Mouse (Mus musculus): Measurements from ENCODE around the gene Gm13090. TPM values are rescaled to one million over a fixed set of nuclear protein-coding genes. Genes with fewer than 3 reads are reported as not detected.

Gene Gm13090
- polyA plus RNA-seq, 1 experiment, result not detected

DNA sequence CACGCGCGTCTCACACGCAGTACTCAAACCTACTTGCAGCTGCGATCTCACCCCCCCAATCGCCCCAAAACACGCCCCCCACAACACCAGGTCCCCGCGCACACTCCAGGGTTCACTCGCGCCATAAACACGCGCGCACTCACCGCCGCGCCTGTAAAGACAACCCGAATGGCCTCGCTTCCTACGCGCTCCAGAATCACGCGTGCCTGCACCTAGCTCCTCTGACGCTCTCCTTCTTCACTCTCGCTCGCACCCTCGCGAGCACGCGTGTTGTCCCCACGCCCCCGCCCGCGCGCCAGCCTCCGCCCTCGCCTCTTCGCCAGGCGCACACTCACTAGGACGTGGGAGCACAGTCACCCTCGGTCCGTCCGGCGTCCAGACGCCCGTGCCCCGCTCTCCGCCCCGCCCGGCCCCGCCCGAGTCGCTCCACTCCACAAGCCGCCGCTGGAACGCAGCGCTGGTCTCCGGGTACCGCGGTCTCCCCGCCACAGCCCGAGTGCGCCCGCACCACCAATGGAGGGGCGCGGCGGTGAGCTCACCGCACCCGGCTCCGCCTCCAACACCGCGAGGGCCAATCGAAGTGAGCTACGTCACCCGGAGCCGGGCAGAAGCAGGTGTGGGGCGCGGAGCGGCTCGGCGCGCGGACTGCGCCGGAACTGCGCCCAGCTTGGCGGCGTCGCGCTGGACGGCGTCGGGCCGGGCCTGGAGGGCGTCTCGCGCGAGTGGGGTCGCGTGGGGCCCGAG is 18.8 kb downstream of the Gm13090 start:
- Histone ChIP-seq H3K4me3 (ENCODE audit: insufficient read depth, low read length) (peak overlapping the region; percentile 35), H3K27ac (ENCODE audit: insufficient read depth, low read length) (no peak overlapping the region), H3K4me1 (ENCODE audit: control insufficient read depth, insufficient read depth, low read length) (0 out of 2 replicates have a peak, but pooled peaks cover 3% of the 10 kb centered on the region)
- TF ChIP-seq CTCF (IDR thresholded peaks at IDR 0.05; ENCODE audit: borderline replicate concordance, insufficient read depth, low read length) (no peak), POLR2A (IDR thresholded peaks at IDR 0.05; ENCODE audit: low read depth, low read length) (no peak)

DNA sequence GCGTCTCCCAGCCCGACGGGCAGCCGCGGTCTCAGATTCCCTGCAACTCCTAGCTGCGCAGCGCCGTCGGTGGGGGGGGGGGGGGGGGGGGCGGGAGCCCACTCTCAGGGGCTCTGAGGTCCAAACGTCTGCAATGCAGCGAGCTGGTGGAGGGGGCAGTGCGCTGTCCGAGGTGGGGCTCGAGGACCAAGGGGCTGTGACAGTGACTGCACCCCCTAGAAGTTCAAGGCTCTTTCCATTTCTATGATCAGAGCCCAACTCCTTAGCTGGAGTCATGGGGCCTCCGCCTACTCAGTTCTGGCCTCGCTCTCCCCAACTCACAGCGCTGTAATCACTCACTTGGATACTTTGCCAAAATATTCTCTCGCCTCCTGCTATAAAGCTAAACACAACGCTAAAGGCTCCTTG is 19.5 kb downstream of the Gm13090 start:
- no peak overlapping the region for H3K4me3 ChIP-seq (ENCODE audit: insufficient read depth, low read length)
- TF ChIP-seq CTCF (IDR thresholded peaks at IDR 0.05; ENCODE audit: borderline replicate concordance, insufficient read depth, low read length) (no peak), POLR2A (IDR thresholded peaks at IDR 0.05; ENCODE audit: low read depth, low read length) (no peak)
- no peak overlapping the region for H3K27ac ChIP-seq (ENCODE audit: insufficient read depth, low read length)
- 0 out of 2 replicates have a peak, but pooled peaks cover 3% of the 10 kb centered on the region for H3K4me1 ChIP-seq (ENCODE audit: control insufficient read depth, insufficient read depth, low read length)

DNA sequence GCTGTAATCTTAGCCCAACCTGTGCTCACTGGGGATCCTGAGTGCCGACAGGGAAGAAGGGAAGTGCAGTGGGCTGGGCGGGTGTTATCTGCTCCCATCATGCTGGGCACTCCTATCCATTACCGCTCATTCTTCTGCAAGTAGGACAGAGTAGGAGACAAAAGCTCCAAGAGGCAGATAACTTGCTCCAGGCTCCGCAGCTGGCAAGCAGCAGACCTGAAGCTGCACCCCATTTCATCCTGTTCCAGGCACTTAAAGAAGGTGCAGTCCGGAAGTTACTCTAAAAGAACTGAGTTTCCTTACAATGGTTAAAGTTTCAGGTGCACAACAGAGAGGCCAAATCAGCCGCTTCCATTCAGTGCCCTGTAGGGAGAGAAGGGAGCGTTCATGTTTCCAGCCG is 21.9 kb downstream of the Gm13090 start:
- H3K4me1 ChIP-seq (ENCODE audit: control insufficient read depth, insufficient read depth, low read length), result 0 out of 2 replicates have a peak, but pooled peaks cover 3% of the 10 kb centered on the region
- TF ChIP-seq POLR2A (IDR thresholded peaks at IDR 0.05; ENCODE audit: low read depth, low read length), result no peak
- TF ChIP-seq CTCF (IDR thresholded peaks at IDR 0.05; ENCODE audit: borderline replicate concordance, insufficient read depth, low read length), result no peak
- no peak overlapping the region for H3K27ac ChIP-seq (ENCODE audit: insufficient read depth, low read length)
- H3K4me3 ChIP-seq (ENCODE audit: insufficient read depth, low read length), result no peak overlapping the region

DNA sequence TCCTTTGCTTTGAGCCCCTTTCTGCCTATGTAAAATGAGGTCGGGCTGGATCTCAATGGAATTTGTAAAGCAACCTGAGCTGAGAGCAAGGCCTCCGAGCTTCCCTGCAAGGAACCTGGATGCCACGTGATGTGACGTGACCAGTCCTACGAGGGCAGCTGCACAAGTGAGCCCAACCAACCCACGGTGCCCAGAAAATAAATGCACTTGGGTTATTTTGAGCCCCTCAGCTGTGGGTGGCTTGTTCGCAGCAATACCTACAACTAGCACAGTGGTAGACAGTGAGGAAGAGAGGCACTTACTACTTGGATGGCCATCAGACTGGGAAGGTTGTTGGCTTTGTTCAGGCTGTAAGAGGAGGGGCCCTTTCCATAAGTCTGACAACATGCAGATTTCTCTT is 25.2 kb downstream of the Gm13090 start:
- TF ChIP-seq CTCF (IDR thresholded peaks at IDR 0.05; ENCODE audit: borderline replicate concordance, insufficient read depth, low read length), result no peak
- no peak for TF ChIP-seq POLR2A (IDR thresholded peaks at IDR 0.05; ENCODE audit: low read depth, low read length)
- no peak overlapping the region for H3K27ac ChIP-seq (ENCODE audit: insufficient read depth, low read length)
- no peaks in the 10 kb centered on the region for H3K4me1 ChIP-seq (ENCODE audit: control insufficient read depth, insufficient read depth, low read length)
- no peak overlapping the region for H3K4me3 ChIP-seq (ENCODE audit: insufficient read depth, low read length)

DNA sequence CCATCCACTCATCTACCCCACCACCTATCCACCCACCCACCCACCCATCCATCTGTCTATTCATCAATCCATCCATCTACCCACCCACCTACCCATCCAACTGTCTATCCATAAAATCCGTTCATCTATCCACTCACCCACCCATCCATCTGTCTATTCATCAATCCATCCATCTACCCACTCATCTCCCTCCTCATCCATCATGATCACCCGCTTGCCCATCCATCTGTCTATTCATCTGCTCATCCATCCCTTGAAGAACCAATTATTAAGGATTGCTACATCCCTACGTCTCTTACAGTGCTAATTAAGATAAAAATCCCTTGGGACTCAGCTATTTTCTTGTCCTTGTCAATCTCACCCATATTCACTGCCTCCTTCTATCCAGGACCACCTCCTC is 29.5 kb downstream of the Gm13090 start:
- Histone ChIP-seq H3K27ac (ENCODE audit: insufficient read depth, low read length) (no peak overlapping the region), H3K4me3 (ENCODE audit: insufficient read depth, low read length) (no peak overlapping the region), H3K4me1 (ENCODE audit: control insufficient read depth, insufficient read depth, low read length) (no peaks in the 10 kb centered on the region)
- TF ChIP-seq POLR2A (IDR thresholded peaks at IDR 0.05; ENCODE audit: low read depth, low read length), result no peak
- TF ChIP-seq CTCF (IDR thresholded peaks at IDR 0.05; ENCODE audit: borderline replicate concordance, insufficient read depth, low read length), result no peak

DNA sequence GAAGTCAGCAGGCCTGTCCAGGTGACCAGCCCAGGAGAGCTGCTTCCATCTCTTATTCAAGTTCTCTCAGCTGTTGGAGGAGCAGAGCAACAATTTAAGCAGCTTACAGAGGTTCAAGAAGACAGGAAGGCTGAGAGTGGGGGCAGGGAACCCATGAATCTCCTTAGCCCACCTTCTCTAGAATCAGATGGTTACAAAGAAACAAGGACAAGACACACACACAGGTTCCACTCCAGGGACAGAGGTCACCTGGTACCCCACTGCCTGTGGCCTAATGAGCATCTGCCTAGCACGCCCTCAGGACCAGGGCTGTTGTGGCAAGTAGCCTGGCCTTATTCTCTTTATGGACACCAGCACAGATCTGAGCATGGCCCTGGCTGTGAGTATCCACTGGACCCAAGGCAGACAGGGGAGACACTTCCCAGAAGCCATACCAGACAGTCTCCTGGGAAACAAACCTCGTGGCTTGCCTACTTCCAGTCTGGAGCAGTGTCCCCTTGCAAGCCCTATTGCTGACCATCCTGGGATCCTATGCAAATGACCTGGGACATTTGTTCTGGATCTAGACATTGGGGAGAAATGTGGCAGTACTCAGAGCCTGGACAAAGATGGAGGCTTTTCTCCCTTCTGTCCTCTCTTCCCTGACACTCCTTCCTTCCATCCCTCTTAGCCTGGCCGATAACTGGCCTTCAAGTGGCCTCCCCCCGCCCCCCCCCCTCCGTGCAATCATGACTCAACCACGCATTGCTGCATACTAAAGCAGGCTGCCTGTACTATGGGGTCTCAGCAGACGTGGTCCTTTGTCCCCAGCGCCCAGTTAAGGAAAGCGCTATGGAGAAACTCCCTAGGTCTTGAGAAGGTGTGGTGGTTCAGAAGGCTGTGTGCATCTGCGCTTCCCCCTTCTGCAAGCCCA is 38.5 kb downstream of the Gm13090 start:
- TF ChIP-seq CTCF (IDR thresholded peaks at IDR 0.05; ENCODE audit: borderline replicate concordance, insufficient read depth, low read length), result no peak
- Histone ChIP-seq H3K4me1 (ENCODE audit: control insufficient read depth, insufficient read depth, low read length) (no peaks in the 10 kb centered on the region), H3K4me3 (ENCODE audit: insufficient read depth, low read length) (peak overlapping the region; percentile 39), H3K27ac (ENCODE audit: insufficient read depth, low read length) (no peak overlapping the region)

DNA sequence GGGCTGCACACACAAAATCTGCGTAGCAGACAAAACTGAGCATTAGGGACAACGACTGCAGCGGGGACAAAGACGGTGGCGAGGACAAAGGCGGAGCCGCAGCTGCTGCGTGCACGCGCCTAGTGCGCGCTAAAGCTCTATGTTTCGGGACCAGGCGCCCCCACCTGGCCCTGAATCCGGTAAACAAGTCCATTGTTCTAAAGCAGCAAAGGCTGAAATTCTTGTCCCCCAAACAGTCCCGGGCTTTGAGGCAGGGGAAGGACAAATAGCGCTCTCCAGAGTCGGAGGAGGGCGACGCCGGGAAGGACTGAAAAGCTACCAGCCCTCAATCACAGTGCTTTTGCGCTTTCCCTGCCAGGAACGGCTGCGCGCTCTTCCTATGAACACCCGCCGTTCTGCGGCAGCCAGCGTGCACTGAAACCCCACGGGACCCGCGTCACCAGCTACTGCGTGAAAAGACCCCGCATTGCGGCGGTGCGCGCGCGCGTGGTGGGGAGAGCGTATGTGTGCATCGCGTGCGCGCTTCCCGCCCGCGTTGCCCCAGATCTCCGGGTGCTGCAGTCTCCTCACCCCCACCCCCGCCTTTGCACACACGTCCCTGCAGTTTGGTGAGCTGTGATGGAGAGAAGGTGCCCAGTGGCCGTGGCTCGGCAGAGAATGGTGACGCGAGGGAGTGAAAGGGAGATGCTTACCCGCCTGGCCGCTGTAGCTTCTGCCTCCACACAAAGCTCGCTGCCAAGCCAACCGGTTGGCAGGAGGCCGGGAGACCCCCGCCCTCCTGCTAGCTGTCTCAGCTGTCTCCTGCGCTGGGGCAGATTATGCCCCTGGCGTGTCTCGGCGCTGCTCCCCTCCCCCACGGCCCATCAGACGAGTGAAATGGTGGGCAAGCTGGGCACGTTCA is 39.5 kb downstream of the Gm13090 start:
- TF ChIP-seq POLR2A (IDR thresholded peaks at IDR 0.05; ENCODE audit: low read depth, low read length), result no peak
- no peak for TF ChIP-seq CTCF (IDR thresholded peaks at IDR 0.05; ENCODE audit: borderline replicate concordance, insufficient read depth, low read length)
- Histone ChIP-seq H3K4me1 (ENCODE audit: control insufficient read depth, insufficient read depth, low read length) (no peaks in the 10 kb centered on the region), H3K27ac (ENCODE audit: insufficient read depth, low read length) (no peak overlapping the region), H3K4me3 (ENCODE audit: insufficient read depth, low read length) (peak overlapping the region; percentile 39)

DNA sequence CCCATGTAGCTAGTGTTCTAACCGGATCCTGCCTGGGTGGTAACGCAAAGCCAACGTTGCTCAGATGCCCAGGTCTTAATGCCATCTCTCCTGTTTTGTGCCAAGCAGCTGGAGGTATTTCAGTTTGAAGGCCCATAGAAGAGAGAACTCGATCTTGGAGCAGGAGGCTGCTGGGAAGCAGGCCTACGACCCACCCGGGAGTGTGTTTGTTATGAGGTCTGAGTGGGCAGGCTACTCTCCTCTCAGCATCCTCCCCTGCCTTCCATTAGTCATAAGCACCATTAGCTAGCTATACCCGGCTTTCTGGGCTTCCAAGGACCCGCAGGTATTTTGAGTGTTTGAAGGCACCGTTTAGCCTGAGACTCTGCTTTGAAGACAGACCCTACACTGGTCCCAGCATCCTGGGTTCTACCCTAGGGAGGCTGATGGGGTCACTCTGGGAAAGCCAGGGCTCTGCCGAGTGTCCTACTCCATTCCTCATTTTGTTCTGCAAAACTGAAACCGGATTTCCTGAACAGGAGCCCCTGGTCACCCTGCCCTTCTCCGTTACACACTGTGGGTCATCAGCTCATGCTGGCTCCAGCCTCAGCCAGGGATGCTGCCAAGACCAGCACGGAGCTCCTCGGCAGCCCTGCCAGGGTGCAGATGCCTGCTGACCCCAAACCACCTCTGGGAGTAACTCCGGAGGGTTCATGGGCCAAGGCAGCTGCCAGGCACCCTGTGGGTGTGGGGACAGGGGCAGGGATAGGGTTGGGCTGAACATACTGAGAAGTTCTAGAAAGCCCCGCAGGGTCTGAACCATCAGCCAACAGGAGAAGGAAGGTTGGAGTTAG is 40.6 kb downstream of the Gm13090 start:
- no peak overlapping the region for H3K27ac ChIP-seq (ENCODE audit: insufficient read depth, low read length)
- no peak overlapping the region for H3K4me3 ChIP-seq (ENCODE audit: insufficient read depth, low read length)
- no peaks in the 10 kb centered on the region for H3K4me1 ChIP-seq (ENCODE audit: control insufficient read depth, insufficient read depth, low read length)
- TF ChIP-seq POLR2A (IDR thresholded peaks at IDR 0.05; ENCODE audit: low read depth, low read length) (no peak), CTCF (IDR thresholded peaks at IDR 0.05; ENCODE audit: borderline replicate concordance, insufficient read depth, low read length) (no peak)

All from embryonic fibroblast, embryonic 13.5 days (primary cell).